Mouse (Mus musculus) intestine, embryonic 16.5 days (tissue): Measurements from ENCODE around the gene Arl4c. TPM values are rescaled to one million over a fixed set of nuclear protein-coding genes. Genes with fewer than 3 reads are reported as not detected.

Experiments used
- ATAC-seq: fragments of 200-750 bp; cut with Nextera tagmentation; 2 replicates; pipeline ENCODE4 v1.8.0; 2017; ENCODE audit warnings: moderate TSS enrichment, moderate library complexity
- H3K27ac ChIP-seq: fragments of 300-500 bp; sonication (generic); 2 replicates; pipeline ENCODE4 v1.5.1; 2014; ENCODE audit warnings: mild to moderate bottlenecking, low read length
- H3K27me3 ChIP-seq: fragments of 300-500 bp; sonication (generic); replicated peaks from 2 replicates; pipeline ENCODE4 v1.6.1; 2014; ENCODE audit warnings: low read length, control low read depth, mixed read lengths; ENCODE audit not compliant: control insufficient read depth, insufficient read depth
- H3K36me3 ChIP-seq: fragments of 300-500 bp; sonication (generic); 2 replicates; pipeline ENCODE4 v1.6.1; 2014; ENCODE audit warnings: low read length, control low read depth; ENCODE audit not compliant: control insufficient read depth, insufficient read depth
- H3K4me1 ChIP-seq: fragments of 300-500 bp; sonication (generic); 2 replicates; pipeline ENCODE4 v1.6.1; 2014; ENCODE audit warnings: low read length, control low read depth, mixed read lengths; ENCODE audit not compliant: control insufficient read depth, insufficient read depth
- H3K4me2 ChIP-seq: fragments of 300-500 bp; sonication (generic); 2 replicates; pipeline ENCODE4 v1.6.1; 2014; ENCODE audit warnings: low read depth, low read length, control low read depth
- H3K4me3 ChIP-seq: fragments of 300-500 bp; sonication (generic); 2 replicates; pipeline ENCODE4 v1.5.1; 2014; ENCODE audit warnings: mild to moderate bottlenecking, low read length
- H3K9ac ChIP-seq: fragments of 300-500 bp; sonication (generic); 2 replicates; pipeline ENCODE4 v1.6.1; 2014; ENCODE audit warnings: low read depth, low read length
- H3K9me3 ChIP-seq: fragments of 300-500 bp; sonication (generic); 2 replicates; pipeline ENCODE4 v1.6.1; 2016; ENCODE audit warnings: low read length, control low read depth; ENCODE audit not compliant: control insufficient read depth
- WGBS: fragments of 180-500 bp; shearing (Covaris S2); extraction: QIAGEN DNeasy Blood & Tissue Kit; methylation state at CpG from one replicate; pipeline ENCODE4 v1.1.7; 2014; 5-methylcytosine and 5-hydroxymethylcytosine counted together
- polyA plus RNA-seq: library from polyadenylated mRNA; unstranded; fragments of >200 nt; fragmentation: Nextera tagmentation; extraction: Ambion mirVana; gene quantifications from 2 replicates; pipeline ENCODE4 v1.2.1, GENCODE M21; 2015

Arl4c gene
- polyA plus RNA-seq, 1 experiment from 2014 or later, result 3.5 TPM

DNA sequence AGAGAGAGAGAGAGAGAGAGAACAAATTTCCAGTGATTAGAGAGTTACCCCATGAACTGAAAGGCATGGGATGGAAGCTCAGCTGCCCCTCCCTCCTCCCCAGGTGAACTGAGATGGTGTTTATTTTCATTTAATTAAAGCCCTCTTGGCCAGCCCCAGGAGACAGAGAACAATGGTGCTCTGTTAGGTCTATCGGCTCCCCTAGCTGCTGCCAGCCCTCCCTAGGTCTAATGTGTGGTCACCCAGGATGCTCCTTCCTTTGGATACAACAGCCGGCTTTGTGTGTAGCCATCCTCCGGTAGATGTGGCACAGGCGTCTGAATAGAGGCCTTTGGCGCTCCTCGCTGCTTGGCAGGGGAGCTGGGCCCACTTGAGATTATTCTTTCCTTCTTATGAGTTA, 5.5 kb upstream of the Arl4c start:
- no peaks in the 10 kb centered on the region for H3K27me3 ChIP-seq
- no peak overlapping the region for H3K27ac ChIP-seq
- H3K4me1 ChIP-seq, result peaks cover 3% of the 10 kb centered on the region
- H3K9me3 ChIP-seq, result no peaks in the 10 kb centered on the region
- no peaks in the 10 kb centered on the region for H3K36me3 ChIP-seq
- no peak overlapping the region for H3K4me2 ChIP-seq
- H3K4me3 ChIP-seq, result no peak overlapping the region
- no peak for ATAC-seq
- no peak overlapping the region for H3K9ac ChIP-seq
- WGBS, result 65% methylated on average over 6 of the region's 6 CpGs

GRCm38 (mm10) chr1:88705799-88706198, 3.8 kb upstream of the Arl4c start:
- no peak overlapping the region for H3K4me3 ChIP-seq
- ATAC-seq, result peak; percentile 48; the same call in 1 of the 2 replicates
- no peaks in the 10 kb centered on the region for H3K36me3 ChIP-seq
- no peaks in the 10 kb centered on the region for H3K9me3 ChIP-seq
- H3K27me3 ChIP-seq, result no peaks in the 10 kb centered on the region
- no peak overlapping the region for H3K27ac ChIP-seq
- no peak overlapping the region for H3K4me2 ChIP-seq
- H3K4me1 ChIP-seq, result peaks cover 7% of the 10 kb centered on the region
- WGBS, result under 1% methylated on average over 15 of the region's 15 CpGs
- peak overlapping the region; percentile 48; the same call in 1 of the 2 replicates for H3K9ac ChIP-seq

GRCm38 (mm10) chr1:88705050-88705449, 3.0 kb upstream of the Arl4c start:
- Histone ChIP-seq H3K4me2 (no peak overlapping the region), H3K27me3 (no peaks in the 10 kb centered on the region), H3K36me3 (no peaks in the 10 kb centered on the region), H3K9me3 (no peaks in the 10 kb centered on the region), H3K9ac (no peak overlapping the region), H3K4me3 (no peak overlapping the region), H3K27ac (no peak overlapping the region), H3K4me1 (peaks cover 13% of the 10 kb centered on the region)
- ATAC-seq, result no peak
- WGBS, result 70% methylated on average over 6 of the region's 6 CpGs

DNA sequence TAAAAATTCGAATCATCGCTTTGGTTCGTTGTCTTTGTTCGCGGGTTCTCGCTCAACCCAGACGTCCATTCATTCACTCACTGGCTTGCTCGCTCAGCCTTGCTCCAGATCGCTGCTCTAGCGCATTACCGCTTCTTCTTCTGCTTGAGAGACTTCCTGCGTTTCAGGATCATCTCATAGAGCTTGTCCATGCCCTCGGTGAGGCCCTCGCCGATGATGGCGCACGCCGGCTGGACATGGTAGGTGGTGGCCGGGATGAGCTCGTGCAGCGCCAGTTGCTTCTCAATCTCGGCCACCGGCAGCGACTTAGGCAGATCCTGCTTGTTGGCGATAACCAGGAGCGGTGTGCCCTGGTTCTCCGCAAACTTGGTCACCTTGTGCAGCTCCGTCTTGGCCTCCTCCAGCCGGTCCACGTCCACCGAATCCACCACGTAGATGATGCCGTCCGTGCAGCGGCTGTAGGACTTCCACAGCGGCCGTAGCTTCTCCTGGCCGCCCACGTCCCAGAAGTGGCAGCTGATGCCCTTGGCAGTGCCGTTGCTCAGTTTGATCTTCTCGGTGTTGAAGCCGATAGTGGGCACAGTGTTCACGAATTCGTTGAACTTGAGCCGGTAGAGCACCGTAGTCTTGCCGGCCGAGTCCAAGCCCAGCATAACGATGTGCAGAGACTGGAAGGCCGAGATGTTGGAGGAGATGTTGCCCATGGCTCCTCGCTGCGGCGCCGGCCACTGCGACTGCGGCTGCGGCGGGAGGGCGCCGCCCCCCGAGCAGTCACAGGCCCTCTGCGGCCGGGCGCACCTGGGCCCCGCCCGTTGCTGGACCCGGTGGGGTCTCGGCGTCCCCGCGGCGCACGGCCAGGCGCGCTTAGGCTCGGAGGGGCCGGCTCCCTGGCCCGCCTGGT, 810 bp downstream of the Arl4c start:
- WGBS, result under 1% methylated on average over 78 of the region's 78 CpGs
- Histone ChIP-seq H3K9me3 (no peaks in the 10 kb centered on the region), H3K4me3 (peak overlapping the region; percentile 77), H3K4me2 (peak overlapping the region; percentile 96), H3K27ac (peak overlapping the region; percentile 82), H3K36me3 (no peaks in the 10 kb centered on the region), H3K4me1 (peaks cover 17% of the 10 kb centered on the region), H3K9ac (peak overlapping the region; percentile 84), H3K27me3 (no peaks in the 10 kb centered on the region)
- peak; percentile 64 for ATAC-seq

GRCm38 (mm10) chr1:88699856-88700791, 1.9 kb downstream of the Arl4c start:
- H3K4me1 ChIP-seq, result peaks cover 15% of the 10 kb centered on the region
- 12% methylated on average over 25 of the region's 25 CpGs for WGBS
- no peaks in the 10 kb centered on the region for H3K36me3 ChIP-seq
- H3K4me2 ChIP-seq, result peak overlapping the region; percentile 96
- ATAC-seq, result no peak
- no peaks in the 10 kb centered on the region for H3K27me3 ChIP-seq
- no peak overlapping the region for H3K27ac ChIP-seq
- H3K9ac ChIP-seq, result peak overlapping the region; percentile 84
- H3K9me3 ChIP-seq, result no peaks in the 10 kb centered on the region
- H3K4me3 ChIP-seq, result peak overlapping the region; percentile 77

DNA sequence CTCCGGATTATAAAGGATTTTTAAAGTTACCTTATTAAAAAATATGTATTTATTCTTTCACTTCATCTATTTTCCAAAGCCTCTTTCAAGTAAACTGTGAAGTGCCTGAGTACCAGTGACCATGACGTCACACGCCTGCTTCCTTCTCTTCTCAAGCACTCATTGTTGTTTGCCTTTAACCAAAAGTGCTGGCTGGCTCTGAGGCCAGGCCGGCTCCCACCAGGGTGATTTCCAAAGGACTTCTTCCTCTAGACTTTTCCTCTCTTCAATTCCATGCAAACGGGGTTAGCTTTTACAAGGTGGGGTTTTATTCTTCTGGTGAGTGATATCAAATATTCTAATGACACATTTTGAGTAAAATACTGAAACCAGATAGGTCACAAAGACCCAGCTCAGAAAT, 2.6 kb downstream of the Arl4c start:
- Histone ChIP-seq H3K4me3 (peak overlapping the region; percentile 77; the same call in 1 of the 2 replicates), H3K4me2 (peak overlapping the region; percentile 96), H3K9me3 (no peaks in the 10 kb centered on the region), H3K27me3 (no peaks in the 10 kb centered on the region), H3K4me1 (peaks cover 15% of the 10 kb centered on the region), H3K27ac (no peak overlapping the region), H3K9ac (no peak overlapping the region), H3K36me3 (no peaks in the 10 kb centered on the region)
- ATAC-seq, result no peak
- WGBS, result 20% methylated on average over 5 of the region's 5 CpGs

DNA sequence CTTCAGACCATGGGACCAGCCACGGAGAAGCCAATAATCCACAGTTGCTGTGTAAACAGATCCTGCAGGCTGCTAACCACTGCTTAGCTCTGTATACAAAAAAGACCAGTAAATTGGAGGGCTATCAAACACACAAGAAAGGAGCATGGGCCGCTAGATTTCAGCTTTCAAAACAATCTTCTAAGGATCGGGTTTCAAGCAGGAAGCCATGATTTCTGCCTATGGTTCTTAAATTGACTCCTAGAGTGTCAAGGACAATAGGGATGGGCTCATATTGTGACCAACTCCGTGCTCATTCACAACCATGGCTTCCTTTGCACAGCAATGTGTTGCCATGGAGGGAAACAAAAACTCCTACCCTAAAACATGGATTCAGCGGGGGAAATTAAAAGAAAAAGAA, 3.1 kb downstream of the Arl4c start:
- H3K27me3 ChIP-seq, result no peaks in the 10 kb centered on the region
- WGBS, result 19% methylated on average over 5 of the region's 5 CpGs
- H3K4me3 ChIP-seq, result peak overlapping the region; percentile 22
- no peaks in the 10 kb centered on the region for H3K9me3 ChIP-seq
- H3K27ac ChIP-seq, result no peak overlapping the region
- peaks cover 15% of the 10 kb centered on the region for H3K4me1 ChIP-seq
- H3K36me3 ChIP-seq, result no peaks in the 10 kb centered on the region
- no peak overlapping the region for H3K9ac ChIP-seq
- no peak for ATAC-seq
- peak overlapping the region; percentile 15; the same call in 1 of the 2 replicates for H3K4me2 ChIP-seq

DNA sequence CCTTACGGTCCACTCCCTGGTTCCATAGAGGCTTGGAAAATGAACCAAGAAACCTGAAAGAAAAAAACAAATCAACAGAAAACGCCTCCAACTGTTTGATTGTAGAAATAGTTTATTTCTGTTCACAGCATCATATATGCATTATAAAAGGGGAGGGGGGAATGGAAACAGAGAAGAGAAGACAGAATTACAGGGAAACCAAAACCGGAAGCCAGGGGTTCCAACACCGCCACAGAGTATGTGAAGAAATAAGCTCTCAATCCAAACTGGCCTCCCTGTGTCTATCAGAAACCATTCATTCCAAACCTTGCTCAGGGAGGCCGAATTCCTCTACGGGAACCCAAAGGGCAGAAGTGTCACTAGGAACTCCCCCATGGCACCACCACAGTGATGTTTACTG, 3.9 kb downstream of the Arl4c start:
- Histone ChIP-seq H3K4me2 (no peak overlapping the region), H3K9ac (no peak overlapping the region), H3K27ac (no peak overlapping the region), H3K4me1 (peaks cover 15% of the 10 kb centered on the region), H3K36me3 (no peaks in the 10 kb centered on the region), H3K27me3 (no peaks in the 10 kb centered on the region), H3K4me3 (no peak overlapping the region), H3K9me3 (no peaks in the 10 kb centered on the region)
- ATAC-seq, result no peak
- 88% methylated on average over 6 of the region's 6 CpGs for WGBS

GRCm38 (mm10) chr1:88696408-88696807, 5.6 kb downstream of the Arl4c start:
- H3K9ac ChIP-seq, result no peak overlapping the region
- no peaks in the 10 kb centered on the region for H3K27me3 ChIP-seq
- no peak overlapping the region for H3K4me3 ChIP-seq
- peaks cover 11% of the 10 kb centered on the region for H3K4me1 ChIP-seq
- no peak overlapping the region for H3K27ac ChIP-seq
- H3K9me3 ChIP-seq, result no peaks in the 10 kb centered on the region
- no peaks in the 10 kb centered on the region for H3K36me3 ChIP-seq
- no peak overlapping the region for H3K4me2 ChIP-seq
- ATAC-seq, result no peak
- WGBS, result 82% methylated on average over 4 of the region's 4 CpGs
